Mouse (Mus musculus): ENCODE measurements around the gene Ess2. TPM values are rescaled to one million over a fixed set of nuclear protein-coding genes. Genes with fewer than 3 reads are reported as not detected.

The Ess2 gene
- polyA plus RNA-seq, 1 experiment from 2014 or later, result 43.5 TPM

DNA sequence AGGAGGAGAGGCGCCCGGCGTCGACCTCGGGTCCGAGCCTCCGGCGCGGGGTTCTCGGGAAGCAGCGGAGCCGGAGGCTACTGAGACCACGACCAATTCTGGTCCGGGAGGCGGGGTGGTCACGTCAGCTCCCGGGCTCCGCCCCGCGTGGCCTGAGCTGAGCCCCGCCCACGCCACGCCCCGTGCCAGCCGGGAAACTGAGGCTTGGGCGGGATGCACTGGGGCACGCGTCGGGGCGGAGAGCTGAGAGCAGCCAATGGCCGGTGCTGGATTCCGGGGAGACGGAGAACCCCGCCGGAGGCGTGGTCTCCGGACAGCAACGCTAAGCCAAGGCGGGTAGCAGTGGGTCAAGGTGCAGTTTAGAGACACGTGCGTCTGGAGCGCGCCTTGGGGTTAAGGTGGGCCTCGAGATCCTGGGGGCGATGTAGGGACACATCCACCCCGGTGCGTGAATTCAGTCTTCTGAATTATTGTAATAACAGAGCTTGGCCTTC lies 17.0 kb upstream of the Ess2 start, which contains the start of gene Slc25a1:
Gene Slc25a1 (minus strand): TSS at position 133 of the 494 bp plus-strand sequence.
- Histone ChIP-seq H3K4me1 (ENCODE audit: control insufficient read depth, insufficient read depth, low read length) (peaks cover 7% of the 10 kb centered on the region), H3K4me3 (ENCODE audit: low read depth, low read length) (peak within 1 kb of the TSS; percentile 83), H3K4me2 (ENCODE audit: low read length) (peak within 1 kb of the TSS; percentile 92), H3K27ac (ENCODE audit: low read depth, low read length) (peak within 1 kb of the TSS; percentile 82), H3K9me3 (replicated peaks; ENCODE audit: control insufficient read depth, low read length) (no peaks in the 10 kb centered on the region), H3K36me3 (ENCODE audit: control insufficient read depth, insufficient read depth, low read length) (peaks cover 20% of the 10 kb centered on the region), H3K9ac (ENCODE audit: low read length) (peak within 1 kb of the TSS; percentile 84), H3K27me3 (replicated peaks; ENCODE audit: control insufficient read depth, insufficient read depth, low read length) (no peaks in the 10 kb centered on the region)
- DNase-seq (ENCODE audit: low spot score), result peak; percentile 77
- peak; percentile 88 for ATAC-seq
- under 1% methylated on average over 37 of the region's 47 CpGs for WGBS

DNA sequence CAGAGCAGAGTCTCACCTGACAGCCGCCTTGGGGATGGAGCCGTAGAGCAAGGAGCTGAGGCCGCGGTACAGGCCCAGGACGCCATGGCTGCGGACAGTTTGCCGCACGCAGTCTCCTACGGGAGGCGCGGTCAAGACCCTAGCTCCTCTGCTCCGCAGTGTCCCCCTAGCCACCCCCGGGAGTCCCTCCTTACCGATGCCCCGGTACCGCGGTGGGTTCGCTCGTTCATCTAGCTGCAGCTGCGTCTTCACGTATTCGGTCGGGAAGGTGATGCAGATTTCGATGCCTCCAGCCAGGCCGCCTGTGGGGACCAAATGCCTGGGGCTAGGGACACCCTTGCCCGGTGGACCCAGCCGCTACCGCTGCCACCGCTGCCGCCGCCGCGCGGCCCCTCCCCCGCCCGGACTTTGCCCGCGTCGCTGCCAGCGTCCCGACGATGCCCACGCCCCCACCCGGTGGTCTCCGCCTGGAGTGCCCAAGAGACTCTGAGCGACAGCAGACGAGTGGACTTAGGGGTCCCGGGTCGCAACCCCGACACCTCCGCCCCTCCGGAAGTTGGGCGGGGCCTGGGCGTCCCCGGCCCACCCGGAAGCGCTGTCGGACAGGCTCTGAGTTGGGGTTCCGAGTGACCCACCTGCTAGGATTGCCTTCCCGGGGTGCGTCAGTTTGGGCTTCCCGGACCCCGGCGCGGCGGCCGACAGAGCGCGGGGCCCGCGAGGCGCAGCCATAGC lies 16.4 kb upstream of the Ess2 start:
- H3K9me3 ChIP-seq (replicated peaks; ENCODE audit: control insufficient read depth, low read length), result no peaks in the 10 kb centered on the region
- under 1% methylated on average over 67 of the region's 72 CpGs for WGBS
- H3K27ac ChIP-seq (ENCODE audit: low read depth, low read length), result peak overlapping the region; percentile 82
- peak overlapping the region; percentile 92 for H3K4me2 ChIP-seq (ENCODE audit: low read length)
- ATAC-seq, result peak; percentile 52
- H3K4me1 ChIP-seq (ENCODE audit: control insufficient read depth, insufficient read depth, low read length), result peaks cover 9% of the 10 kb centered on the region
- peaks cover 20% of the 10 kb centered on the region for H3K36me3 ChIP-seq (ENCODE audit: control insufficient read depth, insufficient read depth, low read length)
- H3K9ac ChIP-seq (ENCODE audit: low read length), result peak overlapping the region; percentile 84
- DNase-seq (ENCODE audit: low spot score), result peak; percentile 37
- peak overlapping the region; percentile 83 for H3K4me3 ChIP-seq (ENCODE audit: low read depth, low read length)
- H3K27me3 ChIP-seq (replicated peaks; ENCODE audit: control insufficient read depth, insufficient read depth, low read length), result no peaks in the 10 kb centered on the region

DNA sequence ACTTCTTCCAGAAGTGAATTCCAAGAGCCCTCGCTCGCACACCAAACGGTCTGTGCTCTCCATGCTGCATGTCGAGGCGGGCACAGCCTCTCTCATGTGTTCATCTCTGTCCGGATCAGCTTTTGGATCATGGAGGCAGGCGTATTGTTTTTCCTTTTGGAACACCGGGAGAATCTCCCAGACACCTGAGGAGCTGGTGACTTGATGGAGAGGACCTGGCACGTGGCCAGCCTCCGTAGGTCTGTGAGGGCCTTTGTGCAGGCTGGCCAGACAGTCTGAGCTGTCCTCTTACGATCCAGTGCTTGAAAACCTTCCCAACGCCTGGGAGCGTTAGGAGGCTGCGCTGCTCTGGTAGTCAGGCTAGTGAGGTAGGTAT lies 11.0 kb upstream of the Ess2 start:
- DNase-seq (ENCODE audit: low spot score), result no peak
- Histone ChIP-seq H3K9ac (ENCODE audit: low read length) (peak overlapping the region; percentile 68), H3K36me3 (ENCODE audit: control insufficient read depth, insufficient read depth, low read length) (peaks cover 20% of the 10 kb centered on the region), H3K27me3 (replicated peaks; ENCODE audit: control insufficient read depth, insufficient read depth, low read length) (peaks cover 12% of the 10 kb centered on the region; the same call in 1 of the 2 replicates), H3K27ac (ENCODE audit: low read depth, low read length) (peak overlapping the region; percentile 34), H3K4me1 (ENCODE audit: control insufficient read depth, insufficient read depth, low read length) (peaks cover 16% of the 10 kb centered on the region), H3K4me2 (ENCODE audit: low read length) (peak overlapping the region; percentile 86), H3K4me3 (ENCODE audit: low read depth, low read length) (peak overlapping the region; percentile 49), H3K9me3 (replicated peaks; ENCODE audit: control insufficient read depth, low read length) (no peaks in the 10 kb centered on the region)
- WGBS, result under 1% methylated on average over 14 of the region's 14 CpGs
- ATAC-seq, result peak; percentile 9; the same call in 1 of the 2 replicates

DNA sequence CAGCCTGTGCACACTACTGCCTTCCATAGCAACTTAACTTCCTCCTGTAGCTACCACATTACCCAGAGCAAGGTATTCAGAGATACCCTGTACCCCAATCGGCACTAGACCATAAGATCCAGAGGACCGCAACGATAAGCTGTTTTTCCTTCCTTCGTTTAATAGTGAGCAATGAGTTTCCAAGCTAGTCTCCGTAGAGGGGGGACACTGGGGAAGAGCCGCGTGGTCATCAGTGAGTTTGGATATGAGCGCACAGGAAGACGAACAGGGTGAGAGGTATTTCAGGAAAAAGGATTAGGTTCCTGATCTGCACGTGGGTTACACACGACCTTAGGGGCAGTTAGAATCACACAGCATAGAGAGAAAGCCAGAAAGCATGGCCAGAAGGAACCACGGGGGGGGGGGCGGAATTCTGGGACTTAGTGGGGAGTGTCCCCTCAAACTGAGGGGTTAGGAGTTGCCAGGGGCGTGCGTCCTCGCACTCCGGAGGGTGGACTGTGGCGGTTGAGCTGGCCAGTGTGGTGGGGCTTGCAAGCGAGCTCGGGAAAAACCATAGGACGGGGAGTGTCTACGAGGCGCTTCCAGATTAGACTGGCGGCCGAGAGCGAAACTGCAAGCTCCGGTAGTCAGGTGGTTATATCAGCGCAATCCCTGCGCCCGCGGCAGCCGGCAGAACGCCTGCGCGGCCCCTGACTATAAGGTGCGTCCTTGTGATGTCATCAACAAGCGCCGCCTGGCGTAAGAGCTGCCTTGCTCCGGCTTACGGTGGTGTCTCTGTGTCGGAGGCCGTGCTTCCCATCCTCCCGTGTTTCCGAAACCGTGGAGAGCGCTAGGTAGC lies 10.4 kb upstream of the Ess2 start:
- H3K9me3 ChIP-seq (replicated peaks; ENCODE audit: control insufficient read depth, low read length), result no peaks in the 10 kb centered on the region
- H3K4me3 ChIP-seq (ENCODE audit: low read depth, low read length), result peak overlapping the region; percentile 49
- H3K36me3 ChIP-seq (ENCODE audit: control insufficient read depth, insufficient read depth, low read length), result peaks cover 20% of the 10 kb centered on the region
- DNase-seq (ENCODE audit: low spot score) (peak; percentile 99), ATAC-seq (peak; percentile 97)
- H3K27ac ChIP-seq (ENCODE audit: low read depth, low read length), result peak overlapping the region; percentile 89
- 2% methylated on average over 46 of the region's 47 CpGs for WGBS
- H3K4me2 ChIP-seq (ENCODE audit: low read length), result peak overlapping the region; percentile 86
- peaks cover 10% of the 10 kb centered on the region for H3K4me1 ChIP-seq (ENCODE audit: control insufficient read depth, insufficient read depth, low read length)
- H3K9ac ChIP-seq (ENCODE audit: low read length), result peak overlapping the region; percentile 68
- peaks cover 17% of the 10 kb centered on the region for H3K27me3 ChIP-seq (replicated peaks; ENCODE audit: control insufficient read depth, insufficient read depth, low read length)

DNA sequence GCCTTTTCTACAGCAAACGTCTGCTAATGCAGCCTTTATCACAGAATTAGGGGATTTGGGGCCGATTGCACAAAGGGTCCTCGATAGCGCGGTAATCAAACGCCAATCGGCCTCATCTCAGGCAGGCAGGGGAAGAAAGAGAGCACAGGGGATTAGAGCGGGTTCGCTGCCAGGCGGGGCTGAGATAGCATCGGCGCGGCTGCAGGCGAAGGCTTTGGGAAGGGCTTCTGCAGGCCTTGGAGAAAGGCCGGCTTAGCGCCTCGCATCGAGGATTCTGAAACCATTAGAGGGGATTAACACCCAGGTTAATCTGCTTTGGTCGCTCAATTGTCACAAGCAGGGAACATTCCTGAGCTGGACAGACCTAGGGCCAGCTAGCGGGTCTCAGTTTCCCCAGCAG lies 9.4 kb upstream of the Ess2 start:
- Histone ChIP-seq H3K9ac (ENCODE audit: low read length) (peak overlapping the region; percentile 68), H3K9me3 (replicated peaks; ENCODE audit: control insufficient read depth, low read length) (no peaks in the 10 kb centered on the region), H3K4me1 (ENCODE audit: control insufficient read depth, insufficient read depth, low read length) (peaks cover 10% of the 10 kb centered on the region), H3K27ac (ENCODE audit: low read depth, low read length) (no peak overlapping the region), H3K4me3 (ENCODE audit: low read depth, low read length) (no peak overlapping the region), H3K4me2 (ENCODE audit: low read length) (peak overlapping the region; percentile 86; the same call in 1 of the 2 replicates), H3K27me3 (replicated peaks; ENCODE audit: control insufficient read depth, insufficient read depth, low read length) (peaks cover 27% of the 10 kb centered on the region), H3K36me3 (ENCODE audit: control insufficient read depth, insufficient read depth, low read length) (peaks cover 11% of the 10 kb centered on the region)
- ATAC-seq (no peak), DNase-seq (ENCODE audit: low spot score) (no peak)
- WGBS, result 5% methylated on average over 20 of the region's 20 CpGs

DNA sequence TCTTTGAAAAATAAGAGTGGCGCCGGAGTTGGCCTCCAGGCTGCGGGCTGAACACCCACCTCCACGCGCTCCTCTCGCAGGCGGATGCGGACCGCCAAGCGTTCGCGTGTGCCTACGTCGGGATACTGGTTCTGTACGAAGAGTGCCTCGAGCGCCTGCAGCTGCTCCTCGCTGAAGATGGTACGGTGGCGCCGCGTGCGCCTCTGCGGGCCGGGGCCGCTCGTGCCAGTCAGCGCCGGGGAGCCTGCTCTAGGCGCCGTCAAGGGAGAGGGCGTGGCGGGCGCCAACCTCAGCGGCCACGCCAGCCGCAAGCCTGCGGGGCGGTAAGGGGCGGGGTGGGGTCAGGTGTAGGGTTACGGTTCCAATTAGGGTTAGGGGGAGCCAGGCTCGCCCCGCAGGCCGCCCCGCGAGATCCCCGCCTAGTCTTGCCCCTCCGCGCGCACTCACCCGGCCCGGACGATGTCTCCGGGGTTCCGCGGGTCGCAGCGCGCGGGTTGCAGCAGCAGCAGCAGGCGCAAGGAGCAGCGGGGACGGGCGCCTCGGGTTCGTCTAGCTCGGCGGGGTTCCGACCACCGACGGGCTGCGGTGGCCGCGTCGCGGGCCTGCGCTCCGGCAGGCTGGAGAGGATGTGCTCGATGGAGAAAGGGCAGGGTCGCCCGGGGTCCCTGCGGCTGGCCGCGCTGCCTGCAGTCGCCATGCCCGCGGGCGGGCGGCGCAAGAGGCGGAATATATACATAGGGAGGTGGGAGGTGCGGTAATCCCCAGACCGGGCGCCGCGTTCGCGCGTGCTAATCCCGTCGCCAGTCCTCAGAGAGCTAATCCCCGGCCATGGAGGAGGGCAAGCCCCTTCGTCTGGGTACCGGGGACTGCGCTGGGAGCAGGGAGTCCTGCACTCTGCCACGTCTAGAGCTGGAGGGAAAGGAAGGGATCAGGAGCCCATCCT lies 3.4 kb upstream of the Ess2 start, which contains the start of gene Gsc2:
Gene Gsc2 (minus strand): TSS at position 753 of the 943 bp plus-strand sequence.
- Histone ChIP-seq H3K27ac (ENCODE audit: low read depth, low read length) (no peak within 1 kb of the TSS), H3K4me3 (ENCODE audit: low read depth, low read length) (peak within 1 kb of the TSS; percentile 31), H3K9me3 (replicated peaks; ENCODE audit: control insufficient read depth, low read length) (no peaks in the 10 kb centered on the region), H3K27me3 (replicated peaks; ENCODE audit: control insufficient read depth, insufficient read depth, low read length) (peaks cover 55% of the 10 kb centered on the region), H3K36me3 (ENCODE audit: control insufficient read depth, insufficient read depth, low read length) (no peaks in the 10 kb centered on the region), H3K4me2 (ENCODE audit: low read length) (peak within 1 kb of the TSS; percentile 48), H3K4me1 (ENCODE audit: control insufficient read depth, insufficient read depth, low read length) (peaks cover 9% of the 10 kb centered on the region), H3K9ac (ENCODE audit: low read length) (peak within 1 kb of the TSS; percentile 32)
- DNase-seq (ENCODE audit: low spot score) (peak; percentile 42), ATAC-seq (no peak)
- WGBS, result under 1% methylated on average over 105 of the region's 106 CpGs

DNA sequence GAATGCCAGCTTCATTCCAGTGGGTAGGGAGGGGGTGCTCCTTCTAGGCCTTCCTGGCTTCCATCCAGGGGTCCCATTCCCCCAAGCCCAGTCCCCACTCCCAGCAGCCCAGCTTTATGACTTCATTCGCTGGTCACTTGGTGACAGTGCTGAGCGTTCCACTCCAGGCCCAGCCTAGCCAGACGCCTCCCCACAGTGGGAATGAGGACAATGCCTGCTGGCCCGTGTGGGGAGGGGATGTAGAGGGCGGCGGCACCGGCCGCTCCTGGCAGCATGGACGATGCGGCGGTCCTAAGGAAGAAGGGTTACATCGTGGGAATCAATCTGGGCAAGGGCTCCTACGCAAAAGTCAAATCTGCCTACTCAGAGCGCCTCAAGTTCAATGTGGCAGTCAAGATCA lies 12.7 kb downstream of the Ess2 start, which contains the start of the genes Dgcr2 and Tssk2:
Gene Dgcr2 (minus strand): TSS at position 101 of the 400 bp plus-strand sequence.
Gene Tssk2 (plus strand): TSS at position 176 of the 400 bp plus-strand sequence.
- no peak within 1 kb of the TSS for H3K27ac ChIP-seq (ENCODE audit: low read depth, low read length)
- no peak within 1 kb of the TSS for H3K4me3 ChIP-seq (ENCODE audit: low read depth, low read length)
- peaks cover 53% of the 10 kb centered on the region for H3K36me3 ChIP-seq (ENCODE audit: control insufficient read depth, insufficient read depth, low read length)
- DNase-seq (ENCODE audit: low spot score) (no peak), ATAC-seq (no peak)
- no peaks in the 10 kb centered on the region for H3K9me3 ChIP-seq (replicated peaks; ENCODE audit: control insufficient read depth, low read length)
- H3K9ac ChIP-seq (ENCODE audit: low read length), result no peak within 1 kb of the TSS
- H3K4me1 ChIP-seq (ENCODE audit: control insufficient read depth, insufficient read depth, low read length), result no peaks in the 10 kb centered on the region
- H3K27me3 ChIP-seq (replicated peaks; ENCODE audit: control insufficient read depth, insufficient read depth, low read length), result no peaks in the 10 kb centered on the region
- 94% methylated on average over 14 of the region's 14 CpGs for WGBS
- no peak within 1 kb of the TSS for H3K4me2 ChIP-seq (ENCODE audit: low read length)

DNA sequence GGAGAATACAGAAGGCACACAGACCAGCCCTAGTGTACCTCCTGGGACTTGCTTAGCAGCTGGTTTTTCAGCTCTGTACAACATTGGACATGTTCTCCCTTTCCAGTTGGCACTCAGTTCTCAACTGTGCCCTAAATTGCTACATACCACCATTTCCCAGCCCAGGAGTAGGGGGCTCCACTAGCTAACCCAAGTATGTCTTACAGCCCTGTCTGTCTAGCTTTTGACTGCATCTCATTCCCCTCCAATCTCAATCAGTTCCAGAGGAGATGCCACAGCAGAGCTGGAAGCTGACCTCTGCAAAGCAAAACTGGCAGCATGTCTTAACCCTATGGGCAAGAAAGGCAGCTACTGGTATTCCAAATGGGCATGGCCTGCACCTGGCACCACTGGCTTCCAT lies 15.1 kb downstream of the Ess2 start:
- no peak overlapping the region for H3K4me2 ChIP-seq (ENCODE audit: low read length)
- peaks cover 3% of the 10 kb centered on the region; the same call in 1 of the 2 replicates for H3K4me1 ChIP-seq (ENCODE audit: control insufficient read depth, insufficient read depth, low read length)
- no peak overlapping the region for H3K4me3 ChIP-seq (ENCODE audit: low read depth, low read length)
- peaks cover 29% of the 10 kb centered on the region for H3K36me3 ChIP-seq (ENCODE audit: control insufficient read depth, insufficient read depth, low read length)
- no peak overlapping the region for H3K9ac ChIP-seq (ENCODE audit: low read length)
- no peak for DNase-seq (ENCODE audit: low spot score)
- H3K27me3 ChIP-seq (replicated peaks; ENCODE audit: control insufficient read depth, insufficient read depth, low read length), result no peaks in the 10 kb centered on the region
- no peak overlapping the region for H3K27ac ChIP-seq (ENCODE audit: low read depth, low read length)
- ATAC-seq, result no peak
- no peaks in the 10 kb centered on the region for H3K9me3 ChIP-seq (replicated peaks; ENCODE audit: control insufficient read depth, low read length)
